Mouse (Mus musculus) cerebellum, adult 2 months (tissue): ENCODE data around the gene Inpp4a. TPM values are rescaled to one million over a fixed set of nuclear protein-coding genes. Genes with fewer than 3 reads are reported as not detected.

Experiments used
- DNase-seq, 2 experiments: peaks; one replicate each; pipeline ENCODE4 v3.0.0; 2021
- H3K27ac ChIP-seq: fragments of 200-500 bp; 2 replicates; pipeline ENCODE4 v1.5.1; 2012; ENCODE audit warnings: low read length, control low read depth, inconsistent platforms; ENCODE audit not compliant: insufficient read depth
- H3K27me3 ChIP-seq: fragments of 200-500 bp; 2 replicates; pipeline ENCODE4 v1.6.1; 2012; ENCODE audit warnings: inconsistent platforms, mild to moderate bottlenecking, low read length, moderate library complexity; ENCODE audit not compliant: control insufficient read depth, insufficient read depth
- H3K4me1 ChIP-seq: fragments of 200-500 bp; 2 replicates; pipeline ENCODE4 v1.6.1; 2011; ENCODE audit warnings: low read length; ENCODE audit not compliant: control insufficient read depth, insufficient read depth
- H3K4me3 ChIP-seq: fragments of 200-500 bp; replicated peaks from 2 replicates; pipeline ENCODE3; 2011; ENCODE audit warnings: mild to moderate bottlenecking, low read depth, low read length, control low read depth; ENCODE audit not compliant: insufficient read depth
- CTCF ChIP-seq: fragments of 200-500 bp; IDR thresholded peaks from 2 replicates; pipeline ENCODE4 v1.5.1; 2011; ENCODE audit warnings: low read depth, mild to moderate bottlenecking, control low read depth, low read length, moderate library complexity, borderline replicate concordance; ENCODE audit not compliant: insufficient read depth
- POLR2A ChIP-seq: fragments of 200-500 bp; IDR thresholded peaks from 2 replicates; pipeline ENCODE4 v1.6.1; 2011; ENCODE audit warnings: low read length, control low read depth, borderline replicate concordance; ENCODE audit not compliant: insufficient read depth
- WGBS: fragments of 180-500 bp; shearing (Covaris S2); methylation state at CpG from one replicate; pipeline ENCODE4 v1.1.7; 2018; 5-methylcytosine and 5-hydroxymethylcytosine counted together
- polyA plus RNA-seq: library from polyadenylated mRNA; depleted of rRNA; stranded (reverse); fragments of >200 nt; gene quantifications from 2 replicates; pipeline ENCODE4 v1.2.3, GENCODE M21; 2012

Inpp4a gene
- polyA plus RNA-seq, 1 experiment, result 94.2 TPM

DNA sequence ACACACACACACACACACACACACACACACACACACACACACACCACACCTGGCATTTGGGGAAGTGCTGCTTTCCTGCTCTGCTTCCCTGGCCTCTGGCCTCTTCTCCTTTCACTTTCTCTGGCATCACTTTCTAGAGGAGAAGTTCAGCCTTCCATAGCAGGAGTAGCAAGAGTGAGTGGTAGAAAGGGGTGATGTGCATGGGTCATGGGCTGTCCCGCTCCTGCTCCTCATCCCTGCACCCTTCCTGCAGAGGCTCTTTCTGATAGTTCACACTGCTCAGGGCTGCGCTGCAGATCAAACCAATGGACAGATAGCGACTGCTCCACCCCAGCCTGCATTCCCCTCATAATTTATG, 9.1 kb downstream of the Inpp4a start:
- no peak for TF ChIP-seq CTCF
- TF ChIP-seq POLR2A, result no peak
- WGBS, result 93% methylated on average over 3 of the region's 3 CpGs
- no peaks in the 10 kb centered on the region for H3K27me3 ChIP-seq
- H3K4me3 ChIP-seq, result no peak overlapping the region
- no peak overlapping the region for H3K27ac ChIP-seq
- DNase-seq, result no peak
- peaks cover 21% of the 10 kb centered on the region for H3K4me1 ChIP-seq

DNA sequence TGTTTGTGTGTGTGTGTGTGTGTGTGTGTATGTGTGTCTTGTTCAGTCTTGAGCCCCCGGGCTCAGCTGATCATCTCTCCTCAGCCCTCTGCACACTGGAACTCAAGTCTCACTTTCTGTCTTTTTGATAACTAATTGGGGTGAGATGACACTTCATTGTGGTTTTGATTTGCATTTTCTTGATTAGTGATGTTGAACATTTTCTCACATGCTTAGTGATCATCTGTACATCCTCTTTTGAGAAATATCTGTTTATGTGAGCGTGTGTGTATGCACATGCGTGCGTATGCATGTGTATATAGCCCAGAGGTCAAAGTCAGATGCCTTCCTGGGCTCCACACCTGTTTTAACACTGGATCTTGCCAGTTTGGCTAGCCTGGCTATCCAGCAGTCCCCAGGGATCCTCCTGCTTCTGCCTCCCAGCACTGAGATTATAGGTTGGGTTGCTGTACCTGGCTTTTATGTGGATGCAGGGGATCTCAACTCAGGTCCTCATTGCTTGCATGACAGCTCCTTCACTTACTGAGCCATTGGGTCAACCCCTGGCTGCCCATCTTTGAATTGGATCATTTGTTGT, 10.4 kb downstream of the Inpp4a start:
- DNase-seq, result no peak
- WGBS, result 93% methylated on average over 4 of the region's 4 CpGs
- TF ChIP-seq POLR2A (no peak), CTCF (no peak)
- Histone ChIP-seq H3K27me3 (no peaks in the 10 kb centered on the region), H3K27ac (no peak overlapping the region), H3K4me3 (no peak overlapping the region), H3K4me1 (peaks cover 24% of the 10 kb centered on the region)

DNA sequence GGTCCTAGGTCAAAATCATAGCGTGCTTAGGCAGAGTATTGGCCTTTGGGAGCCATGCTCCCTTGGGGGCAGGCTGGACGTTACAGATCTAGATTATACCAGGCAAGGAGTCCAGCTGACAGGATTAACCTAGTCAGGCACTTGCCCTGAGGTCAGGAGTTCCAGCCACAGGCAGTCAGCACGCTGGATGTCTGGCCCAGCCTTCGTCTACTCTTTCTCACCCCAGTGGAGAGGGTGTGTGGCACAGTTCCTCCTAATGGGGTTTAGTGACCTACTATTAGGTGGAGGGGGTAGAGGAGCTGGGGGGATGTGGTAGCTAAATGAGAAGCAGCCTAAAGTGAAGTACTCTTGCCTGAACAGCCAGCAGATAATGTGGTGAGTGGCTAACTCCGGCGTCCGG, 14.7 kb downstream of the Inpp4a start:
- 53% methylated on average over 7 of the region's 7 CpGs for WGBS
- TF ChIP-seq CTCF (no peak), POLR2A (no peak)
- no peak for DNase-seq
- peaks cover 22% of the 10 kb centered on the region for H3K4me1 ChIP-seq
- H3K4me3 ChIP-seq, result no peak overlapping the region
- H3K27ac ChIP-seq, result no peak overlapping the region
- no peaks in the 10 kb centered on the region for H3K27me3 ChIP-seq

DNA sequence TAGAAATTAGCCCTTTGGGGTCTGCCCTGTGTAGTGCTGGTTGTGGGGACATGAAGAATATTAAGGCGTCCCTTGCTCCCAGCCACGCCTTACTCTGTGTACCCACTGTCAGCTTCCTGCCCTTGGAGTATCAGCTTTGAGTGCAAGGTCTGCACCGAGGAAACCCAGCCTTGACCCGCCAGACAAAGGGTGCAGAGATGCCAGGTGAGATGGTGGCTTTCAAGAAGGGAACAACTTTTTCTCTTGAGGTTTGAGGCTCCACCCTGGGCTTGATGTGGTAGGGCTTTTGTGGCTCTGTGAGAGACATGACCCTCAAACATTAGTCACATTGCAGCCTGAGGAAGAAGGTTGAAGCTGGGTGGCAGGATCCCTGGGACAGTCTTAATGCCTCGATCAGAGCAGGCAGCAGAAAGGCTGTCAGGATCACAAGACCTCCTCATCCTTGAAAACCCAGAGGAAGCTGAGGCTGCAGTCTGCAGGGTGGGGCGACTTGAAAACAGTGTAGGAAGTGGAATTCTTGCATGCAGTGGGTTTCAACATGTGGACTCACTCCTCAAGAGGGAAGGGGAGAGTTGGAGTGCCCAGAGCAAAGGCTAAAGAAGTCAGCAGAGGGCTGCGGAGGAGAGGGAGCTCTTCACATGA, 18.1 kb downstream of the Inpp4a start:
- Histone ChIP-seq H3K4me3 (no peak overlapping the region), H3K27me3 (no peaks in the 10 kb centered on the region), H3K27ac (no peak overlapping the region), H3K4me1 (peaks cover 40% of the 10 kb centered on the region)
- TF ChIP-seq CTCF, result no peak
- TF ChIP-seq POLR2A, result no peak
- 83% methylated on average over 7 of the region's 7 CpGs for WGBS
- DNase-seq, result no peak

DNA sequence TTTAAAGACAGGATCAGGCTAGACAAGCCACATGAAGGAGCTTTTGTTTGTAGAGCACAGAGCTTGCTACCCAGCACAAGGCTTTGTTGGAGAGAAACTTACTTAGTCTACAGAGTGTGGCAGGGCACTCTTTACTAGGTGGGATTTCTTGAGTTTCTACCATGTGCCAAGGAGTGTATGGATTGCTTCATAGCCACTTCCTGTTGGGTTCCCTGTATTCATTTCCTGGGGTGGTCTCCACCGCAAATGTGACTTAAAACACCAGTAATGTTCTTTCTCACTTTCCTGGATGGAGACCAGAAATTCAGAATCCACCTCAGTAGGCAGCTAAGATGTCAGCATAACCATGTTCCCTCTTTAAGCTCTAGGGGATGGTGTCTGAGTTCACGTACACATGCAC, 18.9 kb downstream of the Inpp4a start:
- DNase-seq, result no peak
- Histone ChIP-seq H3K4me3 (no peak overlapping the region), H3K27me3 (no peaks in the 10 kb centered on the region), H3K4me1 (peaks cover 45% of the 10 kb centered on the region), H3K27ac (no peak overlapping the region)
- 86% methylated on average over 2 of the region's 2 CpGs for WGBS
- no peak for TF ChIP-seq POLR2A
- TF ChIP-seq CTCF, result no peak

DNA sequence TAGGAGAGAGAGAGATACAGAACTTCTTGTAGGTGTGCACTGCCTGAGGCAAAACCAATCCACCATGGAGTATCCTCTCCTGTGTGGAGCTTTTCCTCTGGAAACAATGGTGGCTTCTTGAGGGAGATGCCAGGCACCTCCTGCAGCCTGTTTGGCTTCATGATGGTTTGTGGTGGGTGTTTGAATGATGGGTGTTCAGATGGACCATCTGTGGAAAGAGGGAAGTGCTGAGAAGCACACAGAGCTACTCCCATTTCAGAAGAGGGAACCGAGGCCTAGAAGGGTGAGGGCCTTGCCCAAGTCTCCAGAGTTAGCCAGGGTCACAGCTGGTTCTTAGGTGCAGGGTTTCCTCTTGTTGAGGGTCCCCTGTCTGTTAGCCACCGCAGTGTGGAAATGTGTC, 23.0 kb downstream of the Inpp4a start:
- Histone ChIP-seq H3K27ac (peak overlapping the region; percentile 7), H3K27me3 (no peaks in the 10 kb centered on the region), H3K4me3 (no peak overlapping the region), H3K4me1 (peaks cover 34% of the 10 kb centered on the region)
- WGBS, result 51% methylated on average over 2 of the region's 2 CpGs
- no peak for DNase-seq
- TF ChIP-seq POLR2A, result no peak
- no peak for TF ChIP-seq CTCF

DNA sequence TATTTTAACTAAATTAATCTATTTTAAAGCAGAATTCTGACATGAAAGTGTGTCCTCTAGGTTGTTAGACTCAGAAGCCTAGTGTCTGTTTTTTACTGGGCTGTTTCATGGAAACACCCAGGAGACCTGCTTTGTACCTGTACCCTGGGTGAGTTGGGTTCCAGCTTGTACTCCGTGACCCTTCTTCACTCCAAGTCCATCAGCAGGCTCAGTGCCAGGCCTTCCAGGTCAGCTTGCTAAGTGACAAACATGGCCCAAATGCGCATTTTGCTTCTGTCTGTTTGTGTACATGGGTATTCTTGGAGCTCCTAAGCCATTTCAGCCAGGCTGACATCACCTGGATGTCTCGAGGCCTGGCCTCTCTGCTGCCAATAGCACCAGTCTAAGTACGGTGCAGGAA, 23.5 kb downstream of the Inpp4a start:
- no peaks in the 10 kb centered on the region for H3K27me3 ChIP-seq
- TF ChIP-seq POLR2A (no peak), CTCF (no peak)
- WGBS, result 21% methylated on average over 4 of the region's 4 CpGs
- peak; percentile 51 to 54 for DNase-seq
- H3K4me3 ChIP-seq, result no peak overlapping the region
- H3K4me1 ChIP-seq, result peaks cover 34% of the 10 kb centered on the region
- H3K27ac ChIP-seq, result no peak overlapping the region; the same call in 1 of the 2 replicates

DNA sequence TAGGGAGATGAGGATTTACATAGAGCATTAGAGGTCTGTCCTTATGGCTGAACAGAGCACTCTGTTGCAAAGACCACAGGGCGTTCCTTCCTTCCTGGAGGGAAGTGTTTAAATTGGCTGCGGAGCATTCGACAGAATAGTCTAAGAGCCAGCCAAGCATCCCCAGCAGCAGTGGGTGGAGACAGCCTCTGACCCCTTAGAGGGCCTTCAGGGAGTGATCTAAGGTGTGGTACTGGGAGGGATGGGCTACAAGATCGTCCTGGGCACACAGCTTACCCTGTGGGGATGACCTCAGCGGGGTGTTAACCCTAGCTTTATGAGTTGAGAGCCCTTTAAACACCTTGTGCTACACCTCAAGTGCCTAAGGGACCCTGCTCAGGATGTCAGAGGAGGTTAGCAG, 24.9 kb downstream of the Inpp4a start:
- no peak for DNase-seq
- WGBS, result 27% methylated on average over 5 of the region's 5 CpGs
- Histone ChIP-seq H3K27me3 (no peaks in the 10 kb centered on the region), H3K27ac (no peak overlapping the region), H3K4me3 (no peak overlapping the region), H3K4me1 (peaks cover 30% of the 10 kb centered on the region)
- no peak for TF ChIP-seq CTCF
- TF ChIP-seq POLR2A, result no peak
